Mouse (Mus musculus) midbrain, postnatal 0 days (tissue): ENCODE measurements around the gene Cdon. TPM values are rescaled to one million over a fixed set of nuclear protein-coding genes. Genes with fewer than 3 reads are reported as not detected.

Experiments
- ATAC-seq: fragments of 200-750 bp; cut with Nextera tagmentation; 2 replicates; pipeline ENCODE4 v1.8.0; 2017; ENCODE audit warnings: moderate number of reproducible peaks, mild to moderate bottlenecking, moderate TSS enrichment, moderate library complexity; ENCODE audit not compliant: low FRiP score
- DNase-seq: peaks from one replicate; pipeline ENCODE4 v3.0.0-alpha.2; 2015; ENCODE audit warnings: low spot score
- H3K27ac ChIP-seq: fragments of 300-500 bp; sonication (generic); 2 replicates; pipeline ENCODE4 v1.5.1; 2014; ENCODE audit warnings: low read depth, mild to moderate bottlenecking, low read length, mixed read lengths
- H3K27me3 ChIP-seq: fragments of 300-500 bp; sonication (generic); 2 replicates; pipeline ENCODE4 v1.6.1; 2014; ENCODE audit warnings: low read length, control low read depth, mixed read lengths; ENCODE audit not compliant: insufficient read depth
- H3K36me3 ChIP-seq: fragments of 300-500 bp; sonication (generic); 2 replicates; pipeline ENCODE4 v1.6.1; 2014; ENCODE audit warnings: low read length, control low read depth, mixed read lengths; ENCODE audit not compliant: insufficient read depth
- H3K4me1 ChIP-seq: fragments of 300-500 bp; sonication (generic); 2 replicates; pipeline ENCODE4 v1.6.1; 2014; ENCODE audit warnings: mild to moderate bottlenecking, control low read depth, antibody characterized with exemption, low read length, mixed read lengths; ENCODE audit not compliant: insufficient read depth
- H3K4me2 ChIP-seq: fragments of 300-500 bp; sonication (generic); 2 replicates; pipeline ENCODE4 v1.6.1; 2014; ENCODE audit warnings: low read depth, mild to moderate bottlenecking, low read length, mixed read lengths; ENCODE audit not compliant: poor library complexity, severe bottlenecking
- H3K4me3 ChIP-seq: fragments of 300-500 bp; sonication (generic); 2 replicates; pipeline ENCODE4 v1.5.1; 2014; ENCODE audit warnings: low read depth, mild to moderate bottlenecking, low read length, moderate library complexity
- H3K9ac ChIP-seq: fragments of 300-500 bp; sonication (generic); replicated peaks from 2 replicates; pipeline ENCODE4 v1.6.1; 2014; ENCODE audit warnings: mild to moderate bottlenecking, low read length, moderate library complexity, mixed read lengths; ENCODE audit not compliant: poor library complexity, severe bottlenecking
- H3K9me3 ChIP-seq: fragments of 300-500 bp; sonication (generic); 2 replicates; pipeline ENCODE4 v1.6.1; 2016; ENCODE audit warnings: low read length, control low read depth
- CTCF ChIP-seq: IDR thresholded peaks from 2 replicates; pipeline ENCODE4 v1.5.1; 2016; ENCODE audit warnings: antibody characterized with exemption, mild to moderate bottlenecking
- WGBS: fragments of 180-500 bp; shearing (Covaris S2); extraction: QIAGEN DNeasy Blood & Tissue Kit; methylation state at CpG from one replicate; pipeline ENCODE4 v1.1.7; 2014; 5-methylcytosine and 5-hydroxymethylcytosine counted together
- polyA plus RNA-seq: library from polyadenylated mRNA; unstranded; fragments of >200 nt; fragmentation: Nextera tagmentation; extraction: Ambion mirVana; gene quantifications from 2 replicates; pipeline ENCODE4 v1.2.1, GENCODE M21; 2015
- total RNA-seq: library from RNA; depleted of rRNA; stranded (reverse); fragments of >200 nt; gene quantifications from 2 replicates; pipeline ENCODE4 v1.2.3, GENCODE M21; 2014

The Cdon gene
- total and polyA plus RNA-seq, 2 experiments from 2014 or later: 0.81 to 11.4 TPM

DNA sequence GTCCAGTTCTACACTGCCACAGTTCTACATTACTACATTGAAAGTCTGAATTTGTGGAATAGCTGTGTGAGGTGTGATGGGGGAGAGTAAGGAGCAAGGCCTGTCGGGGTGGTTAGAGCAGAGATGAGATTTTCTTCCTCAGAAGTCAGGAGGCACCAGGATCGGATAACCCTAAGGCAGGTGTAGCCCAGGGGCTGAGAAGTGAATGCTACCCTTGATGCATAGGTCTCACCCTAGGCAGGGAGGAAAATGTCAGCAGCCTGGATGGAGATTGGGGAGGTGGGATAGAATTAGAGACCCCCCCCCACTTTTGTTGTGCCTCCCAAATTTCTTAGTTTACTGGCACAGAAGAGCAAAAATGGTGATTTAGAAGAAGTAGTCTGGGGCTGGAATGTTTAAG lies 101.3 kb downstream of the Cdon start:
- Histone ChIP-seq H3K27ac (no peak overlapping the region), H3K4me3 (no peak overlapping the region), H3K4me1 (peaks cover 3% of the 10 kb centered on the region), H3K9ac (no peak overlapping the region), H3K9me3 (no peaks in the 10 kb centered on the region), H3K36me3 (no peaks in the 10 kb centered on the region), H3K4me2 (no peak overlapping the region), H3K27me3 (no peaks in the 10 kb centered on the region)
- WGBS: 81% methylated on average over 2 of the region's 2 CpGs
- DNase-seq (no peak), ATAC-seq (no peak)
- TF ChIP-seq CTCF: no peak

DNA sequence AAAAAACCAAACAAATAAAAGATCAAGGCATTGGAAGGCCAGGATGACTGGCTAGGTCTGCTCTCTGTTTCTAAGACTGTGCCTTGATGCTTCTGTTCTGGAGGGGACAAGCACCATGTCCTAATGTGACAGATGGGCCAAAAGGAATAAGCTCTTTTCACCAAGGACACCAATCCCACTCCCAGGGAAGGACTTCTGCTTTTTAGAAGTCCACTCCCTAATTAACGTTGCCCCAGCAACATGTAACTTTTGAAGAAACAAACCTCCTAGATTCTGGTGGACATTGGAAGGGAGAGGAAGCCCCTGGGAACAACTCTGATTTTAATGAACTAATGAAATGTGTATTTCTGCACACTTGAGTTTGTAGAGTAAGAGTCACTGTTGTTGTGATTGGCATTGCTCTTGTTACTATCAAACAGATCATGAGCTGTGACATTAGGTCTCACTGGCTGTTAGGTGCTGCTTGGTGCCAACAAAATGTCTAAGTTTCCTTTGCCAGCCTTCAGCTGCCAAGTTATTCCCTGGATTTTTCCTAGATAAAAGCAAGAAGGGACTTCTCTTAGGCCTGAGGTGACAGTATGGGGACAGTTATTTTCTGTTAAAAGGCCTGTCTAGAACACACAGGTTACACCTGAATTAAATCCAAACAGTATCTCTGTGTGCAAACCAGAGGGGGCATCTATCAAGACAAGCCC lies 102.0 kb downstream of the Cdon start:
- H3K4me2 ChIP-seq: no peak overlapping the region
- peaks cover 3% of the 10 kb centered on the region for H3K4me1 ChIP-seq
- H3K27ac ChIP-seq: peak overlapping the region; percentile 53; the same call in 1 of the 2 replicates
- no peaks in the 10 kb centered on the region for H3K9me3 ChIP-seq
- no peak for TF ChIP-seq CTCF
- H3K27me3 ChIP-seq: no peaks in the 10 kb centered on the region
- DNase-seq (no peak), ATAC-seq (peak; percentile 17; the same call in 1 of the 2 replicates)
- no peaks in the 10 kb centered on the region for H3K36me3 ChIP-seq
- no peak overlapping the region for H3K9ac ChIP-seq
- WGBS: 50% methylated on average over 1 of the region's 1 CpGs
- no peak overlapping the region for H3K4me3 ChIP-seq

DNA sequence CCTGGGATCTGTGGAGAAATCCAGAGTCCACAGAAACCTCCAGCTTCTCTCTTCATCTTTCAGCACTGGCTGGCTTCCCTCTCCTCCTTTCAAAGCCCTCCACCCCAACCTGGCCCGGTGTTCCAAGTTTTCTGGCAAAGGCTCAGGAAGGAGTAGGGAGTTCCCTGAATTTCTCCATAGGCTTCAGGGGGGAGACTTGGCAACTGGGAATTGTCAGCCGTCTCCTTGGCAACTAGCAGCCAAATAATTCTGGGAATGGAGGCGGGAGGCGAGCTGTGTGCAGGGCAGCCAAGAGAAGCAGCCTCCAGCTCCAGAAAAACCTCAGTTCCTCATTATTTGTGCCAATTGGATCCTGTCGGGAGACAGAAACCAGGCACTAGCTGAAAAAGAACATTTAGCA lies 102.6 kb downstream of the Cdon start:
- Histone ChIP-seq H3K27ac (peak overlapping the region; percentile 53), H3K9me3 (no peaks in the 10 kb centered on the region), H3K9ac (no peak overlapping the region), H3K4me3 (no peak overlapping the region), H3K27me3 (no peaks in the 10 kb centered on the region), H3K4me2 (no peak overlapping the region; the same call in 1 of the 2 replicates), H3K4me1 (peaks cover 3% of the 10 kb centered on the region), H3K36me3 (no peaks in the 10 kb centered on the region)
- DNase-seq: peak; percentile 81
- TF ChIP-seq CTCF: no peak
- WGBS: 5% methylated on average over 5 of the region's 5 CpGs
- peak; percentile 53; the same call in 1 of the 2 replicates for ATAC-seq

DNA sequence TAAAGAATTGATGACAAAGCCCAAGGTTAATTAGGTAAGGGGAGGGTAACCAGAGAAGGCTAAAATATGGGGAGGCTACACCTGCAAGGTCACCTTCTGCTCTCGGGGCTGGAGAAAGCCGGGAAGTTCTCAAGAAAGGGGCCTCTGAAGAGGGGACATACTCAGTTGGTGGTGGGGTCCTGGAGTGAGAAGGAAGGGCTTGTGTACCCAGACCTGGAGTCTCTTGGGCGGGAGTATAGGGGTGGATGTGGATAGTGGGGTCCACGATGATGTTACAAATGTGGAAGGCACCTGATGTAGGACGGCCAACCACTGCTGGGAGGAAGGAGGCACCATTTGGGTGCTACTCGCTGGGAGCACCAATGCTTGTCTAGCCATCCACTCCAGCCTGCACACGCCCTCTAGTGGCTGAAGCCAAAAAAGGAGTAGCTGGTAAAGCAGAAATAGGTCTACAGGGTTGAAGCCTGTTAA lies 103.0 kb downstream of the Cdon start:
- Histone ChIP-seq H3K4me2 (no peak overlapping the region; the same call in 1 of the 2 replicates), H3K27me3 (no peaks in the 10 kb centered on the region), H3K36me3 (no peaks in the 10 kb centered on the region), H3K27ac (peak overlapping the region; percentile 53), H3K4me1 (peaks cover 3% of the 10 kb centered on the region), H3K9me3 (no peaks in the 10 kb centered on the region), H3K4me3 (no peak overlapping the region), H3K9ac (no peak overlapping the region)
- ATAC-seq: peak; percentile 87
- peak; percentile 87 for TF ChIP-seq CTCF
- WGBS: 12% methylated on average over 7 of the region's 7 CpGs
- peak; percentile 85 for DNase-seq

DNA sequence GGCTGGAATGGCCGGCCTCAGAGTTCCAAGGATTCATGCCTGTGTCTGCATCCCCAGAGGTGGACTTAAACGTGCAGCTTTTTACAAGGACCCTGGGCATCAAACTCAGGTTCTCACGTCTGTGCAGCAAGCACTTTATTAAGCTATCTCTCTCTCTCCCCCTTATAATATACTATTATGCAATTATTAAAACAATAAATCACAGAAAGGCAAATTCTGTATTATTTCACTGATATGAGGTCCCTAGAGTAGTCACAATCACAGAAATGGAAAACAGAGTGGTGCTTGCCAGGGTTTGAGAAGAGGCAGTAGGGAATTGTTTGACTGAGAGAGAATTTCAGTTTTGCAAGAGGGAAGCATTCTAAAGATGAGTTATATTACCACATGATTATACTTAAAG lies 108.2 kb downstream of the Cdon start:
- Histone ChIP-seq H3K27me3 (no peaks in the 10 kb centered on the region), H3K4me3 (no peak overlapping the region), H3K27ac (no peak overlapping the region), H3K4me1 (no peaks in the 10 kb centered on the region; the same call in 1 of the 2 replicates), H3K9ac (no peak overlapping the region), H3K4me2 (no peak overlapping the region), H3K9me3 (no peaks in the 10 kb centered on the region), H3K36me3 (no peaks in the 10 kb centered on the region)
- ATAC-seq (no peak), DNase-seq (no peak)
- TF ChIP-seq CTCF: no peak
- WGBS: 68% methylated on average over 3 of the region's 3 CpGs

DNA sequence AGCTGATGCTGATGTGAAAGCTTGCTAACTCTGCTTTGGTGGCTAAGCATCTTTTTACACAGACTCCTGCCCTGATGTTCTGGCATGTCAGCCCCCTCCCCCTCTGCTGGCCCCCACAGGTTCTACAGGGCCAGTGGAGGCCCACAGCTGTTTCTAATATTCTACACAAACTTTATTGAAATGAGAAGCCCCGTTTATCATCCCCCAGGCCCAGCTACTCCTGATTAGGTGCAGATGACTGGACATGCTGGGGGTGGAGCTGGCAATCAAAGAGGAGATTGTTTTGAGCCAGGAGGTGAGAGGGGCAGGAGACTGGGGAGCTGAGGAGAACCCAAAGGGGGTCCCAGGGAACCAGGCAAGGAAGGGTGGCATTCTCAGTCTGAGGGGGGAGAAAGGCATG lies 108.9 kb downstream of the Cdon start:
- no peak overlapping the region for H3K27ac ChIP-seq
- no peak overlapping the region for H3K9ac ChIP-seq
- no peaks in the 10 kb centered on the region for H3K27me3 ChIP-seq
- no peaks in the 10 kb centered on the region for H3K36me3 ChIP-seq
- DNase-seq (no peak), ATAC-seq (no peak)
- H3K4me1 ChIP-seq: no peaks in the 10 kb centered on the region
- H3K9me3 ChIP-seq: no peaks in the 10 kb centered on the region
- no peak for TF ChIP-seq CTCF
- H3K4me2 ChIP-seq: no peak overlapping the region
- no peak overlapping the region for H3K4me3 ChIP-seq
- 33% methylated on average over 1 of the region's 1 CpGs for WGBS
